Mouse (Mus musculus): ENCODE data around the gene Cachd1. TPM values are rescaled to one million over a fixed set of nuclear protein-coding genes. Genes with fewer than 3 reads are reported as not detected.

The Cachd1 gene
- total and polyA plus RNA-seq, 2 experiments, result 0.46 to 1.1 TPM

GRCm38 (mm10) chr4:100943689-100944088 is 167.2 kb downstream of the Cachd1 start:
- no peak for DNase-seq (ENCODE audit: extremely low read depth, low read depth, low spot score)
- Histone ChIP-seq H3K4me3 (ENCODE audit: insufficient read depth, low read depth, low read length) (no peak overlapping the region), H3K36me3 (ENCODE audit: control insufficient read depth, insufficient read depth, low read length) (no peaks in the 10 kb centered on the region), H3K27ac (replicated peaks; ENCODE audit: insufficient read depth, low read depth, low read length) (no peak overlapping the region), H3K27me3 (ENCODE audit: control insufficient read depth, insufficient read depth, low read length) (no peaks in the 10 kb centered on the region; the same call in 1 of the 2 replicates), H3K9ac (ENCODE audit: low read depth, low read length) (no peak overlapping the region), H3K79me2 (ENCODE audit: control insufficient read depth, insufficient read depth, low read length) (no peaks in the 10 kb centered on the region), H3K4me1 (ENCODE audit: control insufficient read depth, insufficient read depth, low read length) (no peaks in the 10 kb centered on the region)
- TF ChIP-seq POLR2A (IDR thresholded peaks at IDR 0.05; ENCODE audit: extremely low read depth, insufficient read depth, low read length), result no peak
- no peak for TF ChIP-seq CTCF (IDR thresholded peaks at IDR 0.05; ENCODE audit: low read depth, low read length)
- WGBS, result 86% methylated on average over 7 of the region's 7 CpGs

DNA sequence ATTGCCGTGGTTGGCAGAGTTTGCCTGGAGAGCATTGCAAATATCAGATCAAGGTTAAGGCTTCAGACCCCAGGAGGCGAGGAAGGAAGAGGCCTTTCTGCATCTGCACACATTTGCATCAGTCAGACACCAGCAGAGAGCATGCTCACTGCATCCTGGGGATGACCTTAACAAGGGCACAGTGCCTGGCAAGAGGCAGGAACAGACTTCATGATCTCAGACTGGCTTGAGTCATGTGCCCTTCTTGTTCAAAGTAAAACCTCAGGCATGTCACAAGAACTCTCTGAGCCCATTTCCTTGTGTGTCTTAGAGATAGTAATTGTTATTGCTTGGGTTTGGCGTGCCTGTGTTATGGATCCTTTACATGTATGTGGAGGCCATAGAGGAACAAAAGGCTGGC is 167.8 kb downstream of the Cachd1 start:
- WGBS, result 85% methylated on average over 3 of the region's 3 CpGs
- no peak for DNase-seq (ENCODE audit: extremely low read depth, low read depth, low spot score)
- Histone ChIP-seq H3K79me2 (ENCODE audit: control insufficient read depth, insufficient read depth, low read length) (no peaks in the 10 kb centered on the region), H3K9ac (ENCODE audit: low read depth, low read length) (no peak overlapping the region), H3K36me3 (ENCODE audit: control insufficient read depth, insufficient read depth, low read length) (no peaks in the 10 kb centered on the region), H3K4me1 (ENCODE audit: control insufficient read depth, insufficient read depth, low read length) (no peaks in the 10 kb centered on the region), H3K4me3 (ENCODE audit: insufficient read depth, low read depth, low read length) (no peak overlapping the region), H3K27me3 (ENCODE audit: control insufficient read depth, insufficient read depth, low read length) (no peaks in the 10 kb centered on the region; the same call in 1 of the 2 replicates), H3K27ac (replicated peaks; ENCODE audit: insufficient read depth, low read depth, low read length) (no peak overlapping the region)
- TF ChIP-seq CTCF (IDR thresholded peaks at IDR 0.05; ENCODE audit: low read depth, low read length) (no peak), POLR2A (IDR thresholded peaks at IDR 0.05; ENCODE audit: extremely low read depth, insufficient read depth, low read length) (no peak)

- Histone ChIP-seq H3K27ac (replicated peaks; ENCODE audit: insufficient read depth, low read depth, low read length) (no peak overlapping the region), H3K4me3 (ENCODE audit: insufficient read depth, low read depth, low read length) (no peak overlapping the region), H3K4me1 (ENCODE audit: control insufficient read depth, insufficient read depth, low read length) (no peaks in the 10 kb centered on the region), H3K9ac (ENCODE audit: low read depth, low read length) (no peak overlapping the region), H3K36me3 (ENCODE audit: control insufficient read depth, insufficient read depth, low read length) (no peaks in the 10 kb centered on the region), H3K79me2 (ENCODE audit: control insufficient read depth, insufficient read depth, low read length) (no peaks in the 10 kb centered on the region), H3K27me3 (ENCODE audit: control insufficient read depth, insufficient read depth, low read length) (no peaks in the 10 kb centered on the region; the same call in 1 of the 2 replicates)
- DNase-seq (ENCODE audit: extremely low read depth, low read depth, low spot score), result no peak
- TF ChIP-seq POLR2A (IDR thresholded peaks at IDR 0.05; ENCODE audit: extremely low read depth, insufficient read depth, low read length) (no peak), CTCF (IDR thresholded peaks at IDR 0.05; ENCODE audit: low read depth, low read length) (no peak)
- WGBS, result 83% methylated on average over 13 of the region's 13 CpGs
Observed at GRCm38 (mm10) chr4:100945171-100945899, 168.9 kb downstream of the Cachd1 start.

DNA sequence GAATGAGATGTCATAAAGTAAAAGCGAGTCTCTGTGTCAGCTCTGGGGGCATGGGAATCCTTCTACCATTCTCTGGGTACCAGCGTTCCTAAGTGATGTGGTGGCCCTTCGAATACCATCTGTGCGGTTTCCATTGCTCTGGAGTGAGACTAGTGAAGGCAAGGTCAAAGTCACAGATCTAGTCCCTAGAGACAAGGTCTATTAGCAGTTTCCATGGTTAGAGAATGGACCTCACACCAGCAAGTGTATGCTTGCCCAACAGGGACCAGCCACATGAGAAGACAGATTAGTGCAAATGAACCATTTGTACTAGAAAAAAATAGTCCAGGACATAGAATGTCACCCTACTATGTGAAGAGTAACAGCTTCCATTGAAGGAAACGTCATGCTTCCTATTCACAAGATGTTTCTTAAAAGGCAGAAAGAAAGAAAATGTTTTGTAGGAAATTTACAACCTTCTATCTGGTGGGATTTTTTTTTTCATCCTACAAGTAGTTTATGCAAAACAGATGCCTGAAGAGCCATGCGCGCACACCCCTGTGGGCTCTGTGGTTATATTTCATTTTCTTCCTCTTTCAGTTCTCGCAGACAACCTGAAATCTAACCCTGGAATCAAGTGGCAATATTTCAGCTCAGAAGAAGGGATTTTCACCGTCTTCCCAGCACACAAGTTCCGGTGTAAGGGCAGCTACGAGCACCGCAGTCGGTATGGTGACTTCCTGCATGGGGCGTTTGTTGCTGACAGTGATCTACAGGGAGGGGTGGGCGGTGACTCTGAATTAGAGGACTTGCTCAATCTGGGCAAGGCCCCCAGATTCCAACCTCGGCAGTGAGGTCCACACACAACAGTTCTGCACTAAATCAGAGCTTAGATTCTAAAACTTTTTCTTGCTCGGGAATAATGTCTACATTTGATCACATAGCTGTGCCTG is 172.3 kb downstream of the Cachd1 start:
- TF ChIP-seq CTCF (IDR thresholded peaks at IDR 0.05; ENCODE audit: low read depth, low read length), result no peak
- no peak for TF ChIP-seq POLR2A (IDR thresholded peaks at IDR 0.05; ENCODE audit: extremely low read depth, insufficient read depth, low read length)
- WGBS, result 86% methylated on average over 17 of the region's 17 CpGs
- Histone ChIP-seq H3K79me2 (ENCODE audit: control insufficient read depth, insufficient read depth, low read length) (no peaks in the 10 kb centered on the region), H3K4me3 (ENCODE audit: insufficient read depth, low read depth, low read length) (no peak overlapping the region), H3K36me3 (ENCODE audit: control insufficient read depth, insufficient read depth, low read length) (no peaks in the 10 kb centered on the region), H3K27me3 (ENCODE audit: control insufficient read depth, insufficient read depth, low read length) (peaks cover 3% of the 10 kb centered on the region), H3K27ac (replicated peaks; ENCODE audit: insufficient read depth, low read depth, low read length) (no peak overlapping the region), H3K9ac (ENCODE audit: low read depth, low read length) (no peak overlapping the region), H3K4me1 (ENCODE audit: control insufficient read depth, insufficient read depth, low read length) (no peaks in the 10 kb centered on the region)
- no peak for DNase-seq (ENCODE audit: extremely low read depth, low read depth, low spot score)

DNA sequence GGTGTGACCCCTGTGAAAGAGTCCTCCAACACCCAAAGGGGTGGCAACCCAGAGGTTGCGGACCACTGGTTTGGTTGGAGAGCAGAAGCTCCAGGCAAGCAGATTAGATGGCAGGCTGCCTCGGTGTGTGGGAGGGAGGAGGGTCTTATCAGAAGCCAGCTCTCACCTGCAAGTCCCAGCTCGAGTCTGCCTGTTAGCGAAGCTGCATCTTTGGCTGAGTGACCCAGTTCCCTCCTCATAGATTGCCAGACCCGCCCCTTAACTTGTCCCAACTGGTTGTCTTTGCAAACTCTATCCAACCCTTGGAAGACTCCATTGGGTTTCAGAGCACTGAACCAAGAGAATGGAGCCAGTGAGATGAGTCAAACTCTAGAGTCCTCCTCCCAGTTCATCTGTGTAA is 173.8 kb downstream of the Cachd1 start:
- Histone ChIP-seq H3K36me3 (ENCODE audit: control insufficient read depth, insufficient read depth, low read length) (no peaks in the 10 kb centered on the region), H3K27me3 (ENCODE audit: control insufficient read depth, insufficient read depth, low read length) (peaks cover 3% of the 10 kb centered on the region), H3K79me2 (ENCODE audit: control insufficient read depth, insufficient read depth, low read length) (no peaks in the 10 kb centered on the region), H3K9ac (ENCODE audit: low read depth, low read length) (no peak overlapping the region), H3K4me1 (ENCODE audit: control insufficient read depth, insufficient read depth, low read length) (no peaks in the 10 kb centered on the region), H3K4me3 (ENCODE audit: insufficient read depth, low read depth, low read length) (no peak overlapping the region), H3K27ac (replicated peaks; ENCODE audit: insufficient read depth, low read depth, low read length) (no peak overlapping the region)
- 66% methylated on average over 5 of the region's 5 CpGs for WGBS
- no peak for DNase-seq (ENCODE audit: extremely low read depth, low read depth, low spot score)
- TF ChIP-seq CTCF (IDR thresholded peaks at IDR 0.05; ENCODE audit: low read depth, low read length), result no peak
- no peak for TF ChIP-seq POLR2A (IDR thresholded peaks at IDR 0.05; ENCODE audit: extremely low read depth, insufficient read depth, low read length)
